Comparison of ENCODE assay signal across 10 mouse cellular contexts in genomic region chr17:8858636-8859421, GRCm38 (mm10).
DNase-seq lines count a peak whose midpoint lies in the region; ATAC-seq lines count a peak whose summit lies in the region.
"Had no signal": no experiment of that assay in that cellular context is flagged by ENCODE, and none has a peak within 500 bp of the region (broad histone marks: within the 10 kb centered on the region; RNA-seq: fewer than 3 reads in every experiment).

No protein-coding gene starts in this region.

- H3K27ac ChIP-seq in embryonic facial prominence, embryonic 12.5 days: peak overlapping the region; percentile 4; the same call in 1 of the 2 replicates
- no peak overlapping the region for H3K27ac ChIP-seq in embryonic facial prominence, embryonic 10.5 days (replicated peaks)
- H3K27ac ChIP-seq: liver, embryonic 12.5 days had no signal

- intact Hi-C loops in left cerebral cortex, postnatal 4 days (cut with DNase I): no loop called here

- peaks cover 12% of the 10 kb centered on the region; the same call in 1 of the 2 replicates for H3K4me1 ChIP-seq in embryonic facial prominence, embryonic 12.5 days
- peaks cover 14% of the 10 kb centered on the region for H3K4me1 ChIP-seq in embryonic facial prominence, embryonic 10.5 days

- ATAC-seq in embryonic facial prominence, embryonic 12.5 days (ENCODE audit: insufficient number of reproducible peaks, insufficient read depth, low FRiP score, low TSS enrichment): no peak
- ATAC-seq: liver, embryonic 12.5 days had no signal

- 72% methylated on average over 23 of the region's 23 CpGs for WGBS in embryonic facial prominence, embryonic 12.5 days
- WGBS in embryonic facial prominence, embryonic 10.5 days: 81% methylated on average over 23 of the region's 23 CpGs

- no peaks in the 10 kb centered on the region for H3K27me3 ChIP-seq in embryonic facial prominence, embryonic 12.5 days
- H3K27me3 ChIP-seq in embryonic facial prominence, embryonic 10.5 days (replicated peaks; ENCODE audit: low read depth, poor library complexity, severe bottlenecking): no peaks in the 10 kb centered on the region; the same call in 1 of the 2 replicates
- H3K27me3 ChIP-seq: liver, embryonic 12.5 days had no signal

- H3K9me3 ChIP-seq in embryonic facial prominence, embryonic 12.5 days: no peaks in the 10 kb centered on the region
- no peaks in the 10 kb centered on the region for H3K9me3 ChIP-seq in embryonic facial prominence, embryonic 10.5 days
- H3K9me3 ChIP-seq: liver, embryonic 12.5 days had no signal

- H3K9ac ChIP-seq in embryonic facial prominence, embryonic 12.5 days: no peak overlapping the region
- H3K9ac ChIP-seq: liver, embryonic 12.5 days had no signal

- no peak overlapping the region for H3K4me2 ChIP-seq in embryonic facial prominence, embryonic 12.5 days (replicated peaks)
- H3K4me2 ChIP-seq: liver, embryonic 12.5 days had no signal

- no peak for DNase-seq in embryonic facial prominence, embryonic 10.5 days (ENCODE audit: low spot score)
- peak; percentile 83 for DNase-seq in left cerebral cortex, adult 11 months (ENCODE audit: low spot score)
- no peak for DNase-seq in left cerebral cortex, postnatal 4 days
- DNase-seq in layer of hippocampus, adult 9-11 months: peak; percentile 93
- peak; percentile 91 for DNase-seq in right cerebral cortex, adult 2 months (ENCODE audit: low spot score in 2 of 2)
- DNase-seq in retina, embryonic 14.5 days (ENCODE audit: low spot score): no peak
- DNase-seq in thymus, postnatal 4 days: no peak

- H3K36me3 ChIP-seq in embryonic facial prominence, embryonic 12.5 days: no peaks in the 10 kb centered on the region
- no peaks in the 10 kb centered on the region for H3K36me3 ChIP-seq in embryonic facial prominence, embryonic 10.5 days (replicated peaks)
- H3K36me3 ChIP-seq: liver, embryonic 12.5 days had no signal

- no peak overlapping the region for H3K4me3 ChIP-seq in embryonic facial prominence, embryonic 12.5 days
- H3K4me3 ChIP-seq in embryonic facial prominence, embryonic 10.5 days: no peak overlapping the region
- H3K4me3 ChIP-seq: erythroblast, embryonic 14.5 days; liver, embryonic 12.5 days had no signal

Comparison
In these comparisons a context has a peak if more than half of its experiments do, and no peak if none do; other contexts are left out.
1. DNase-seq: peak in left cerebral cortex, adult 11 months (single experiment), layer of hippocampus, adult 9-11 months (single experiment) and right cerebral cortex, adult 2 months (2 of 2); none in embryonic facial prominence, embryonic 10.5 days (single experiment), left cerebral cortex, postnatal 4 days (single experiment), retina, embryonic 14.5 days (single experiment) and thymus, postnatal 4 days (single experiment).